Mouse (Mus musculus) stomach, postnatal 0 days (tissue): ENCODE measurements around the gene Adcy4.

Experiments
- CTCF ChIP-seq: IDR thresholded peaks from 2 replicates; pipeline ENCODE4 v1.5.1; 2016; ENCODE audit warnings: antibody characterized with exemption, low read depth, mild to moderate bottlenecking, moderate library complexity
- EP300 ChIP-seq: optimal IDR thresholded peaks from 2 replicates; pipeline ENCODE3; 2016; ENCODE audit warnings: antibody characterized with exemption

DNA sequence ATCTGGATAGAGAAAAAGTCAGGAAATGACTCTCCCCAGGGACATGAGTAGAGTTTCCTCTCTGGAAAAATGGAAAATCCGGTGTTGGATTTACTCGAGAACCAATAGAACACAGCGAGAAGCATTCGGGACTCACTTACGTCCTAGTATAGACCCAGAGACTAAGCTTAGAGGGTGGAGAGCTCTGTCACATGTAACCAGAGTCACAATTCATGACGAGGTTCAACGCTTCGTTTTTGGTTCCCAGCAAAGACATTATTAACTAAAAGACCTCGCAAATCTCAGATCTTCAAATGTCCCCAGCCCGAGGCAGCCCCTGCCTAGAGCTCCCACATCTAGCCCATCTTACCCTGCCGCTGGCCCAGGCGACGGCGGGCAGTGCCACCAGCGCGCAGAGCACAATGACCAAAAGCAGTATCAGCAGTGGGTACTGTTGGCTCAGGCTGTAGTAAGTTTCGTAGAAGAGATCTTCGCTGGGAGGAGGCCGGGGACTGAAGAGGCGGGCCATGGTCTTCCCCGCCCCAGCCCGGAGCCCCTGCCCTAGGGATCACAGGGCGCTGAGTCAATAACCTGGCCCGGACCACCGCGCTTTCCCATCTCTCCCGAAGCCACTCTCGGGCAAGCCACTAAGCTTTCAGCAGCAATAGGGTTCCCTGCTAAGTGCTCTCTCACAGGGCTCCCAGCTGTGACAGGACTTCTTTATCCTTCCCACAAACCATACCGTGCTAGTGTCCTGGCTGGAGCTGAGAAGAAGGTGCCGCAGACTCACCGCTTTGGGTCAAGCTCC lies 531 bp downstream of the Adcy4 start:
- no peak; the same call in 1 of the 2 replicates for TF ChIP-seq CTCF
- no peak for TF ChIP-seq EP300
